Comparison of ENCODE assay signal across 9 mouse cellular contexts in genomic region chr7:105628633-105629032, GRCm38 (mm10). TPM values are rescaled to one million over a fixed set of nuclear protein-coding genes. Genes with fewer than 3 reads are reported as not detected.
A peak's percentile ranks its signal among the peaks of the same experiment; 100 is the strongest.
DNase-seq lines count a peak whose midpoint lies in the region; ATAC-seq lines count a peak whose summit lies in the region.
"Had no signal": no experiment of that assay in that cellular context is flagged by ENCODE, and none has a peak within 500 bp of the region (broad histone marks: within the 10 kb centered on the region; RNA-seq: fewer than 3 reads in every experiment).

No protein-coding gene starts in this region.

- ATAC-seq in intestine, embryonic 16.5 days, result peak; percentile 11; the same call in 1 of the 2 replicates

- 20% methylated on average over 3 of the region's 3 CpGs for WGBS in intestine, embryonic 16.5 days

- no peak overlapping the region for H3K9ac ChIP-seq in intestine, embryonic 16.5 days (ENCODE audit: low read depth, low read length)
- H3K9ac ChIP-seq: liver, embryonic 15.5 days had no signal

- H3K27me3 ChIP-seq in intestine, embryonic 16.5 days (replicated peaks; ENCODE audit: control insufficient read depth, insufficient read depth, low read length), result no peaks in the 10 kb centered on the region

- H3K9me3 ChIP-seq in intestine, embryonic 16.5 days (ENCODE audit: control insufficient read depth, low read length), result no peaks in the 10 kb centered on the region
- H3K9me3 ChIP-seq: liver, embryonic 15.5 days had no signal

- H3K27ac ChIP-seq in intestine, embryonic 16.5 days (ENCODE audit: low read length), result 0 out of 2 replicates have a peak overlapping the region, but pooled peaks have one; percentile 43
- H3K27ac ChIP-seq: liver, embryonic 15.5 days had no signal

- H3K36me3 ChIP-seq in intestine, embryonic 16.5 days (ENCODE audit: control insufficient read depth, insufficient read depth, low read length), result no peaks in the 10 kb centered on the region
- H3K36me3 ChIP-seq: liver, embryonic 15.5 days had no signal

- peak; percentile 27 for DNase-seq in embryo, embryonic 11 days
- DNase-seq in embryo, embryonic 10 days (ENCODE audit: low spot score), result no peak
- DNase-seq in Muller cell, postnatal 12 days (ENCODE audit: inconsistent ontology term), result peak; percentile 44
- DNase-seq in gastrocnemius, postnatal 25 days, result peak; percentile 76
- peak; percentile 77 for DNase-seq in lung, postnatal 14 days
- peak; percentile 72 for DNase-seq in telencephalon, adult 2 months (ENCODE audit: low read depth, low spot score)
- no peak for DNase-seq in spleen, adult 18-20 months

- no peak overlapping the region for H3K4me3 ChIP-seq in intestine, embryonic 16.5 days (ENCODE audit: low read length)
- H3K4me3 ChIP-seq: liver, embryonic 15.5 days had no signal

- no peak overlapping the region for H3K4me2 ChIP-seq in intestine, embryonic 16.5 days (ENCODE audit: low read depth, low read length)
- H3K4me2 ChIP-seq: liver, embryonic 15.5 days had no signal

- peaks cover 17% of the 10 kb centered on the region for H3K4me1 ChIP-seq in intestine, embryonic 16.5 days (ENCODE audit: control insufficient read depth, insufficient read depth, low read length)

RNA-seq across cellular contexts. Expression of gene Trim3, which starts 4.7 kb away (rescaled TPM):
- total RNA-seq in gastrocnemius, postnatal 25 days (2021), result 10 to 100 TPM; 14.7 to 17.0 TPM
- 18.0 and 19.1 TPM in 2 replicates for polyA plus RNA-seq in intestine, embryonic 16.5 days (2015; fragmentation: Nextera tagmentation; extraction: Ambion mirVana)

RNA-seq across cellular contexts. Expression of gene Timm10b, which starts 11.2 kb away (rescaled TPM):
- 10 to 100 TPM; 58.3 to 59.5 TPM for total RNA-seq in gastrocnemius, postnatal 25 days (2021)
- polyA plus RNA-seq in intestine, embryonic 16.5 days (2015; fragmentation: Nextera tagmentation; extraction: Ambion mirVana), result 188 and 200 TPM in 2 replicates

RNA-seq across cellular contexts. Expression of gene Arfip2, which starts 11.6 kb away (rescaled TPM):
- 10 to 100 TPM in 1 of 2 experiments, 1 to 10 TPM in 1; 9.9 to 11.0 TPM for total RNA-seq in gastrocnemius, postnatal 25 days (2021)
- 69.9 and 74.7 TPM in 2 replicates for polyA plus RNA-seq in intestine, embryonic 16.5 days (2015; fragmentation: Nextera tagmentation; extraction: Ambion mirVana)

RNA-seq across cellular contexts. Expression of gene Gm45799, which starts 11.7 kb away (rescaled TPM):
- 1 to 10 TPM; 1.8 to 3.1 TPM for total RNA-seq in gastrocnemius, postnatal 25 days (2021)
- 27.7 and 34.6 TPM in 2 replicates for polyA plus RNA-seq in intestine, embryonic 16.5 days (2015; fragmentation: Nextera tagmentation; extraction: Ambion mirVana)

RNA-seq across cellular contexts. Expression of gene Dnhd1, which starts 22.0 kb away (rescaled TPM):
- under 1 TPM; 0.69 to 0.99 TPM for total RNA-seq in gastrocnemius, postnatal 25 days (2021)
- 0.59 and 1.1 TPM in 2 replicates for polyA plus RNA-seq in intestine, embryonic 16.5 days (2015; fragmentation: Nextera tagmentation; extraction: Ambion mirVana)

Comparison
In these comparisons a context has a peak if more than half of its experiments do, and no peak if none do; other contexts are left out.
1. DNase-seq: peak in embryo, embryonic 11 days (single experiment), Muller cell, postnatal 12 days (single experiment), gastrocnemius, postnatal 25 days (single experiment), lung, postnatal 14 days (single experiment) and telencephalon, adult 2 months (single experiment); none in embryo, embryonic 10 days (single experiment) and spleen, adult 18-20 months (0 of 2).